Mouse (Mus musculus): ENCODE measurements around the gene Tnfsf13.

Tnfsf13 gene

GRCm38 (mm10) chr11:69681314-69682208, 4.0 kb downstream of the Tnfsf13 start, which contains the start of gene Senp3:
Gene Senp3, minus strand, starts transcription at chr11:69682084.
- peak; percentile 98 for DNase-seq (ENCODE audit: extremely low spot score)

- DNase-seq (ENCODE audit: extremely low spot score), result no peak
Observed at GRCm38 (mm10) chr11:69680136-69680855, 5.3 kb downstream of the Tnfsf13 start.

GRCm38 (mm10) chr11:69679144-69679543, 6.4 kb downstream of the Tnfsf13 start:
- DNase-seq (ENCODE audit: extremely low spot score), result no peak

- DNase-seq (ENCODE audit: extremely low spot score), result peak; percentile 100
Observed at GRCm38 (mm10) chr11:69672211-69672706, 13.3 kb downstream of the Tnfsf13 start, which contains the start of gene Eif4a1. Gene Eif4a1, minus strand, starts transcription at chr11:69672423.

GRCm38 (mm10) chr11:69671726-69672124, 13.9 kb downstream of the Tnfsf13 start:
- no peak for DNase-seq (ENCODE audit: extremely low spot score)

- peak; percentile 94 for DNase-seq (ENCODE audit: extremely low spot score)
Observed at GRCm38 (mm10) chr11:69670786-69671725, 14.5 kb downstream of the Tnfsf13 start.

- no peak for DNase-seq (ENCODE audit: extremely low spot score)
Observed at GRCm38 (mm10) chr11:69666665-69667005, 18.9 kb downstream of the Tnfsf13 start.

- peak; percentile 62 for DNase-seq (ENCODE audit: extremely low spot score)
Observed at GRCm38 (mm10) chr11:69665961-69666664, 19.5 kb downstream of the Tnfsf13 start, which contains the start of gene Cd68. Gene Cd68, minus strand, starts transcription at chr11:69666153.

GRCm38 (mm10) chr11:69665457-69665960, 20.1 kb downstream of the Tnfsf13 start:
- no peak for DNase-seq (ENCODE audit: extremely low spot score)

- no peak for DNase-seq (ENCODE audit: extremely low spot score)
Observed at GRCm38 (mm10) chr11:69664841-69665240, 20.7 kb downstream of the Tnfsf13 start.

GRCm38 (mm10) chr11:69663795-69664194, 21.8 kb downstream of the Tnfsf13 start:
- DNase-seq (ENCODE audit: extremely low spot score), result no peak

- no peak for DNase-seq (ENCODE audit: extremely low spot score)
Observed at GRCm38 (mm10) chr11:69662967-69663671, 22.5 kb downstream of the Tnfsf13 start.

GRCm38 (mm10) chr11:69662213-69662966, 23.2 kb downstream of the Tnfsf13 start, which contains the start of gene Mpdu1:
Gene Mpdu1, minus strand, starts transcription at chr11:69662642.
- DNase-seq (ENCODE audit: extremely low spot score), result peak; percentile 95

GRCm38 (mm10) chr11:69661221-69661881, 24.2 kb downstream of the Tnfsf13 start:
- no peak for DNase-seq (ENCODE audit: extremely low spot score)

- no peak for DNase-seq (ENCODE audit: extremely low spot score)
Observed at GRCm38 (mm10) chr11:69657462-69657881, 28.1 kb downstream of the Tnfsf13 start.

- peak; percentile 71 for DNase-seq (ENCODE audit: extremely low spot score)
Observed at GRCm38 (mm10) chr11:69656617-69657461, 28.7 kb downstream of the Tnfsf13 start.

- DNase-seq (ENCODE audit: extremely low spot score), result no peak
Observed at GRCm38 (mm10) chr11:69656065-69656455, 29.5 kb downstream of the Tnfsf13 start.

Data from embryo, embryonic 9.5 days (tissue).